ENCODE assay signal across 8 mouse cellular contexts in genomic region chr11:6546205-6547013, GRCm38 (mm10). TPM values are rescaled to one million over a fixed set of nuclear protein-coding genes. Genes with fewer than 3 reads are reported as not detected.
DNase-seq lines count a peak whose midpoint lies in the region; ATAC-seq and TF ChIP-seq lines count a peak whose summit lies in the region.

Ccm2 (plus strand) TSS chr11:6546887.

- H3K36me3 ChIP-seq in ES-E14 (ENCODE audit: control insufficient read depth, insufficient read depth, low read length, poor library complexity, severe bottlenecking) = no peaks in the 10 kb centered on the region
- no peaks in the 10 kb centered on the region for H3K36me3 ChIP-seq in forebrain, embryonic 15.5 days

- intact Hi-C loops in heart, postnatal 25 days (cut with DNase I) = loop anchor here (5.0 kb wide), 2 partner anchors 69 to 81 kb away; partner anchors contain the start of genes Purb and Tbrg4

- peak within 1 kb of the TSS; percentile 100 for H3K27ac ChIP-seq in ES-E14 (ENCODE audit: insufficient read depth, low read depth, low read length, poor library complexity, severe bottlenecking)
- peak within 1 kb of the TSS; percentile 97 for H3K27ac ChIP-seq in forebrain, embryonic 15.5 days (replicated peaks)

- H3K27me3 ChIP-seq in forebrain, embryonic 15.5 days = no peaks in the 10 kb centered on the region

- no peak for TF ChIP-seq CTCF in lung, adult 2 months (IDR thresholded peaks at IDR 0.05; ENCODE audit: insufficient read depth, low read length)

- peak within 1 kb of the TSS; percentile 58 for H3K4me2 ChIP-seq in forebrain, embryonic 15.5 days (replicated peaks)

- peaks cover 3 to 7% of the 10 kb centered on the region in 2 experiments; a peak in 2 of 4 replicates for H3K4me1 ChIP-seq in ES-E14 (ENCODE audit: control insufficient read depth in 2 of 2, insufficient read depth in 2 of 2, low read length in 2 of 2, poor library complexity in 1 of 2)
- peaks cover 23% of the 10 kb centered on the region for H3K4me1 ChIP-seq in forebrain, embryonic 15.5 days
- H3K4me1 ChIP-seq in lung, adult 2 months (ENCODE audit: control insufficient read depth, insufficient read depth, low read length) = peaks cover 10% of the 10 kb centered on the region

- peak; percentile 93 for TF ChIP-seq POLR2A in lung, adult 2 months (IDR thresholded peaks at IDR 0.05; ENCODE audit: borderline replicate concordance, extremely low read depth, low read depth, low read length)

- H3K9ac ChIP-seq in ES-E14 (ENCODE audit: insufficient read depth, low read depth, low read length, poor library complexity, severe bottlenecking) = peak within 1 kb of the TSS; percentile 98
- peak within 1 kb of the TSS; percentile 82 for H3K9ac ChIP-seq in forebrain, embryonic 15.5 days (replicated peaks)

- no peaks in the 10 kb centered on the region for H3K9me3 ChIP-seq in ES-E14 (ENCODE audit: control insufficient read depth, insufficient read depth, low read depth, low read length)
- no peaks in the 10 kb centered on the region for H3K9me3 ChIP-seq in forebrain, embryonic 15.5 days

- in situ Hi-C loops in ES-E14 (cut with MboI; ENCODE audit: low sequenced_read_pairs in 2 of 2, unreplicated experiment in 2 of 2) = no loop called here

- DNase-seq in ES-E14 (ENCODE audit: low read depth, low spot score) = peak; percentile 90
- peak; percentile 96 for DNase-seq in cerebellum, adult 11-12 months
- peak; percentile 95 for DNase-seq in heart, postnatal 25 days (ENCODE audit: low spot score)
- DNase-seq in layer of hippocampus, adult 18-20 months (ENCODE audit: low spot score in 2 of 2) = peak; percentile 88 to 97
- DNase-seq in lung, adult 2 months = peak; percentile 95
- peak; percentile 82 to 85 for DNase-seq in thymus, adult 18-20 months

- ATAC-seq in forebrain, embryonic 15.5 days (replicated peaks) = peak; percentile 95
- ATAC-seq in neutrophil, adult 5-6 weeks (ENCODE audit: extremely low read depth, insufficient number of reproducible peaks, low FRiP score, poor library complexity, severe bottlenecking) = peak; percentile 86

- H3K4me3 ChIP-seq in ES-E14 (ENCODE audit: insufficient read depth in 1 of 2, low read depth in 1 of 2, low read length in 2 of 2, poor library complexity in 1 of 2, severe bottlenecking in 1 of 2) = peak within 1 kb of the TSS; percentile 88 to 92
- H3K4me3 ChIP-seq in forebrain, embryonic 15.5 days = peak within 1 kb of the TSS; percentile 83
- peak within 1 kb of the TSS; percentile 95 for H3K4me3 ChIP-seq in lung, adult 2 months (replicated peaks; ENCODE audit: extremely low read depth, low read depth, low read length)

- WGBS in forebrain, embryonic 15.5 days = under 1% methylated on average over 50 of the region's 57 CpGs
- WGBS in lung, adult 2 months = 1% methylated on average over 45 of the region's 57 CpGs

TF ChIP-seq in ES-E14, 5 proteins besides CTCF, POLR2A, EP300 and RAD21:
- no peak for TF ChIP-seq CHD2 (IDR thresholded peaks at IDR 0.05; ENCODE audit: low read depth, low read length)
- peak; percentile 53; the same call in 1 of the 2 replicates for TF ChIP-seq HCFC1 (IDR thresholded peaks at IDR 0.05; ENCODE audit: borderline replicate concordance, insufficient read depth, low read length)

RNA-seq across cellular contexts. Expression of gene Ccm2, which starts in this region (rescaled TPM):
- total RNA-seq in ES-E14 (2012; rRNA removed) = 27.8 and 36.7 TPM in 2 replicates
- 104 and 107 TPM in 2 replicates for polyA plus RNA-seq in forebrain, embryonic 15.5 days (2015; fragmentation: Nextera tagmentation; extraction: Ambion mirVana)
- 10 to 100 TPM; 23.9 to 24.3 TPM for total RNA-seq in heart, postnatal 25 days (2021)
- total RNA-seq in layer of hippocampus, adult 18-20 months (2021) = 10 to 100 TPM; 53.5 to 54.1 TPM
- 77.3 and 100 TPM in 2 replicates for polyA plus RNA-seq in lung, adult 2 months (2012; rRNA removed)
- total RNA-seq in neutrophil, adult 5-6 weeks (2017) = 297 and 309 TPM in 2 replicates

Comparison
In these comparisons a context has a peak if more than half of its experiments do, and no peak if none do; other contexts are left out.
1. Peak in every context shown above with its lines: DNase-seq, ATAC-seq, H3K4me3 ChIP-seq and H3K27ac ChIP-seq.